In the genomic region with DNA sequence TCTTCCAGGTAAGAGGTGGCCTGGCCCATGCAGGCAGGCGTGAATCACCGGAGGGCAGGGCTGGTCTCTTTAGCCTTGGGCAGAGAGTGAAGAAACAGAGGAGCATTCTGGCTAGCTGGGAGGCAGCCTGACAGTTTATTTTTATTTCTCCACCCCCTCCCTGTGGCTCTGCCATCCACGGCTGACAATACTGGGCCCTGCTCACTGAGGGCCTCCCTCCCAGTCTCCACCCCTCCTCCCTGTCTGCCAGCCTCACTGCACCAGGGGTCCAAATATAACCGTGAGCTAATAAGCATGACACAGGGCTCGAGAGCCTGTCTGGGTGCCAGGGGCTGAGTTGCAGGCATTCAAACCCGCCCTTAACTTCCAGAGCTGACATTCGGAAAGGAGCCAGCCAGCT, we compare ENCODE assay signal across 8 mouse cellular contexts. TPM values are rescaled to one million over a fixed set of nuclear protein-coding genes. Genes with fewer than 3 reads are reported as not detected.
DNase-seq lines count a peak whose midpoint lies in the region; ATAC-seq and TF ChIP-seq lines count a peak whose summit lies in the region.

No protein-coding gene starts in this region.

- intact Hi-C loops in gastrocnemius, adult 2 months (cut with DNase I), result loop anchor here (2.0 to 5.0 kb wide), 2 partner anchors 15 to 77 kb away; no protein-coding TSS in a partner anchor

- H3K4me1 ChIP-seq in forebrain, embryonic 13.5 days, result peaks cover 20% of the 10 kb centered on the region
- H3K4me1 ChIP-seq in forebrain, embryonic 12.5 days, result peaks cover 12% of the 10 kb centered on the region
- peaks cover 12% of the 10 kb centered on the region for H3K4me1 ChIP-seq in hindbrain, embryonic 15.5 days (replicated peaks)
- peaks cover 31% of the 10 kb centered on the region for H3K4me1 ChIP-seq in lung, embryonic 14.5 days (ENCODE audit: insufficient read depth)
- H3K4me1 ChIP-seq in kidney, embryonic 14.5 days (ENCODE audit: control insufficient read depth, insufficient read depth, low read length), result peaks cover 27% of the 10 kb centered on the region

- WGBS in forebrain, embryonic 13.5 days, result 34% methylated on average over 7 of the region's 7 CpGs
- WGBS in forebrain, embryonic 12.5 days, result 47% methylated on average over 7 of the region's 7 CpGs
- WGBS in hindbrain, embryonic 15.5 days, result 39% methylated on average over 7 of the region's 7 CpGs
- WGBS in lung, embryonic 14.5 days, result 37% methylated on average over 7 of the region's 7 CpGs
- WGBS in kidney, embryonic 14.5 days, result 51% methylated on average over 7 of the region's 7 CpGs

- peak; percentile 90 for DNase-seq in adipocyte (ENCODE audit: low spot score)
- DNase-seq in gastrocnemius, adult 2 months, result peak; percentile 95
- DNase-seq in lung, embryonic 14.5 days, result peak; percentile 63
- peak; percentile 31 for DNase-seq in yolk sac, embryonic 10.5 days (ENCODE audit: low spot score)

- H3K4me2 ChIP-seq in forebrain, embryonic 13.5 days, result no peak overlapping the region
- H3K4me2 ChIP-seq in forebrain, embryonic 12.5 days, result no peak overlapping the region
- no peak overlapping the region for H3K4me2 ChIP-seq in hindbrain, embryonic 15.5 days
- H3K4me2 ChIP-seq in lung, embryonic 14.5 days, result no peak overlapping the region
- no peak overlapping the region for H3K4me2 ChIP-seq in kidney, embryonic 14.5 days (replicated peaks; ENCODE audit: low read depth, low read length)

- TF ChIP-seq CTCF in gastrocnemius, adult 2 months (IDR thresholded peaks at IDR 0.05), result no peak
- no peak for TF ChIP-seq CTCF in lung, embryonic 14.5 days (IDR thresholded peaks at IDR 0.05; ENCODE audit: low read depth)

- peak overlapping the region; percentile 38; the same call in 1 of the 2 replicates for H3K9ac ChIP-seq in forebrain, embryonic 13.5 days
- H3K9ac ChIP-seq in forebrain, embryonic 12.5 days, result no peak overlapping the region
- H3K9ac ChIP-seq in hindbrain, embryonic 15.5 days, result no peak overlapping the region
- H3K9ac ChIP-seq in lung, embryonic 14.5 days, result no peak overlapping the region
- no peak overlapping the region for H3K9ac ChIP-seq in kidney, embryonic 14.5 days (ENCODE audit: low read depth, low read length)

- ATAC-seq in forebrain, embryonic 13.5 days, result peak; percentile 83
- no peak for ATAC-seq in forebrain, embryonic 12.5 days (ENCODE audit: low FRiP score)
- peak; percentile 82 for ATAC-seq in hindbrain, embryonic 15.5 days (ENCODE audit: low FRiP score, low read depth)
- ATAC-seq in lung, embryonic 14.5 days (ENCODE audit: insufficient read depth), result peak; percentile 46; the same call in 1 of the 2 replicates
- ATAC-seq in kidney, embryonic 14.5 days (ENCODE audit: low FRiP score, low TSS enrichment), result no peak

- H3K9me3 ChIP-seq in forebrain, embryonic 13.5 days (replicated peaks), result no peaks in the 10 kb centered on the region
- H3K9me3 ChIP-seq in forebrain, embryonic 12.5 days, result no peaks in the 10 kb centered on the region
- no peaks in the 10 kb centered on the region for H3K9me3 ChIP-seq in hindbrain, embryonic 15.5 days
- H3K9me3 ChIP-seq in lung, embryonic 14.5 days (ENCODE audit: low read depth, low read length), result no peaks in the 10 kb centered on the region
- no peaks in the 10 kb centered on the region for H3K9me3 ChIP-seq in kidney, embryonic 14.5 days (ENCODE audit: control insufficient read depth, low read length)

- peaks cover 2% of the 10 kb centered on the region; the same call in 1 of the 2 replicates for H3K27me3 ChIP-seq in forebrain, embryonic 13.5 days
- 0 out of 2 replicates have a peak, but pooled peaks cover 4% of the 10 kb centered on the region for H3K27me3 ChIP-seq in forebrain, embryonic 12.5 days
- H3K27me3 ChIP-seq in hindbrain, embryonic 15.5 days, result no peaks in the 10 kb centered on the region
- H3K27me3 ChIP-seq in lung, embryonic 14.5 days (ENCODE audit: insufficient read depth, low read length), result no peaks in the 10 kb centered on the region
- no peaks in the 10 kb centered on the region for H3K27me3 ChIP-seq in kidney, embryonic 14.5 days (ENCODE audit: control insufficient read depth, insufficient read depth, low read length)

- H3K4me3 ChIP-seq in forebrain, embryonic 13.5 days, result no peak overlapping the region
- no peak overlapping the region for H3K4me3 ChIP-seq in forebrain, embryonic 12.5 days (replicated peaks)
- peak overlapping the region; percentile 50 for H3K4me3 ChIP-seq in gastrocnemius, adult 2 months
- H3K4me3 ChIP-seq in hindbrain, embryonic 15.5 days, result no peak overlapping the region
- no peak overlapping the region for H3K4me3 ChIP-seq in lung, embryonic 14.5 days (ENCODE audit: low read depth, low read length)
- H3K4me3 ChIP-seq in kidney, embryonic 14.5 days (ENCODE audit: low read length), result no peak overlapping the region

- no peaks in the 10 kb centered on the region for H3K36me3 ChIP-seq in forebrain, embryonic 13.5 days (ENCODE audit: poor library complexity, severe bottlenecking)
- H3K36me3 ChIP-seq in forebrain, embryonic 12.5 days (replicated peaks), result no peaks in the 10 kb centered on the region
- H3K36me3 ChIP-seq in hindbrain, embryonic 15.5 days, result no peaks in the 10 kb centered on the region
- H3K36me3 ChIP-seq in lung, embryonic 14.5 days (ENCODE audit: insufficient read depth), result peaks cover 22% of the 10 kb centered on the region; the same call in 1 of the 2 replicates
- no peaks in the 10 kb centered on the region; the same call in 1 of the 2 replicates for H3K36me3 ChIP-seq in kidney, embryonic 14.5 days (ENCODE audit: control insufficient read depth, insufficient read depth, low read length)

- peak overlapping the region; percentile 62; the same call in 1 of the 2 replicates for H3K27ac ChIP-seq in forebrain, embryonic 13.5 days
- H3K27ac ChIP-seq in forebrain, embryonic 12.5 days, result no peak overlapping the region
- H3K27ac ChIP-seq in gastrocnemius, adult 2 months, result peak overlapping the region; percentile 91
- peak overlapping the region; percentile 26; the same call in 1 of the 2 replicates for H3K27ac ChIP-seq in hindbrain, embryonic 15.5 days (replicated peaks)
- peak overlapping the region; percentile 78 for H3K27ac ChIP-seq in lung, embryonic 14.5 days (ENCODE audit: low read depth)
- H3K27ac ChIP-seq in kidney, embryonic 14.5 days (ENCODE audit: low read depth, low read length), result no peak overlapping the region

RNA-seq across cellular contexts. Expression of a gene that starts 6.6 kb away (rescaled TPM):
- 3.9 and 4.7 TPM in 2 replicates for polyA plus RNA-seq in forebrain, embryonic 13.5 days (2015; fragmentation: Nextera tagmentation; extraction: Ambion mirVana)
- polyA plus RNA-seq in forebrain, embryonic 12.5 days (2016; fragmentation: Nextera tagmentation; extraction: Ambion mirVana), result 4.3 and 4.6 TPM in 2 replicates
- 10 to 100 TPM; 44.2 to 55.4 TPM for total RNA-seq in gastrocnemius, adult 2 months (2021)
- polyA plus RNA-seq in hindbrain, embryonic 15.5 days (2015; fragmentation: Nextera tagmentation; extraction: Ambion mirVana), result 8.6 and 10.8 TPM in 2 replicates
- polyA plus RNA-seq in lung, embryonic 14.5 days (2014; fragmentation: Nextera tagmentation; extraction: Ambion mirVana), result 40.8 and 41.7 TPM in 2 replicates
- 15.3 and 17.3 TPM in 2 replicates for polyA plus RNA-seq in kidney, embryonic 14.5 days (2014; fragmentation: Nextera tagmentation; extraction: Ambion mirVana)

Comparison
In these comparisons a context has a peak if more than half of its experiments do, and no peak if none do; other contexts are left out.
1. ATAC-seq: peak in forebrain, embryonic 13.5 days (single experiment), hindbrain, embryonic 15.5 days (single experiment) and lung, embryonic 14.5 days (single experiment); none in forebrain, embryonic 12.5 days (single experiment) and kidney, embryonic 14.5 days (single experiment).
2. H3K27ac ChIP-seq: peak in forebrain, embryonic 13.5 days (single experiment), gastrocnemius, adult 2 months (single experiment), hindbrain, embryonic 15.5 days (single experiment) and lung, embryonic 14.5 days (single experiment); none in forebrain, embryonic 12.5 days (single experiment) and kidney, embryonic 14.5 days (single experiment).
3. DNase-seq: peak in every context shown above with its lines; median percentile 95 in gastrocnemius, adult 2 months; 90 in adipocyte; 63 in lung, embryonic 14.5 days; 31 in yolk sac, embryonic 10.5 days.